Mouse (Mus musculus): ENCODE data around the gene Fam104a.

- no peak for TF ChIP-seq CTCF (IDR thresholded peaks at IDR 0.05; ENCODE audit: low read depth, low read length)
- no peak for TF ChIP-seq POLR2A (IDR thresholded peaks at IDR 0.05; ENCODE audit: borderline replicate concordance, low read depth, low read length)
Measured at GRCm38 (mm10) chr11:113673614-113674013, 10.3 kb downstream of the Fam104a start.

Measured in bone marrow macrophage, adult 2 months (primary cell).